Mouse (Mus musculus): ENCODE data around the gene Prr5l. TPM values are rescaled to one million over a fixed set of nuclear protein-coding genes. Genes with fewer than 3 reads are reported as not detected.

Gene Prr5l
- polyA plus RNA-seq, 1 experiment from 2014 or later, result 39.6 TPM

DNA sequence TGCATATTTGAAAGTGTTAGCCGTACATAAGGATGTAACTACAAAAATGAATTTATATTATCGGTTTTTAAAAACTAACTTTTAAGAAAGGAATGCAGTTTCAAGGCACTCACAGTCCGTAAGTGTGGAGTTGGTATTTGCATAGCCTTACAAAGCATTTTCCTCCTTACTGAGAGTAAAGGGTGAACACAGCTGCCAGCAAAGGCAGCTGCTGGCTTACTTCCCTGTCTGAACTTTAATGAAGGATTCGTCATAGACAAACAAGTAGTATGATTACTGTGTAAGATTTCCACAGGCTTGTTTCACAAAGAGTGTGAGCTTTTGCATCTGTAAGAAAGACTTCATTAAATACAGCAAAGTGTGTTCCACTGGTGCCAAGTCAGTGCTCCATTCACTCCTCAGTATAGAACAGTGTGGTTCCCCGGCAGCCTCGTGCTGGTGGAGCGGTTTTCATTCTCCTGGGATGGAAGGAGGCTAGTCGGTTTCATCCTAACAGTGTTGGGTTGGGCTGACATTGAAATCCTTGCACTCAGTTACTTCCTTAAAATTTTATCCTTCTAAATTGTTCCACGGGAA, 192.5 kb downstream of the Prr5l start:
- 92% methylated on average over 9 of the region's 9 CpGs for WGBS
- H3K4me3 ChIP-seq, result no peak overlapping the region
- H3K9me3 ChIP-seq, result no peaks in the 10 kb centered on the region
- no peaks in the 10 kb centered on the region for H3K4me1 ChIP-seq
- no peak overlapping the region for H3K9ac ChIP-seq
- no peak overlapping the region for H3K27ac ChIP-seq
- no peak for ATAC-seq (ENCODE audit: low FRiP score, low read depth)
- H3K36me3 ChIP-seq, result peaks cover 66% of the 10 kb centered on the region
- no peak overlapping the region for H3K4me2 ChIP-seq (replicated peaks)
- H3K27me3 ChIP-seq, result no peaks in the 10 kb centered on the region

DNA sequence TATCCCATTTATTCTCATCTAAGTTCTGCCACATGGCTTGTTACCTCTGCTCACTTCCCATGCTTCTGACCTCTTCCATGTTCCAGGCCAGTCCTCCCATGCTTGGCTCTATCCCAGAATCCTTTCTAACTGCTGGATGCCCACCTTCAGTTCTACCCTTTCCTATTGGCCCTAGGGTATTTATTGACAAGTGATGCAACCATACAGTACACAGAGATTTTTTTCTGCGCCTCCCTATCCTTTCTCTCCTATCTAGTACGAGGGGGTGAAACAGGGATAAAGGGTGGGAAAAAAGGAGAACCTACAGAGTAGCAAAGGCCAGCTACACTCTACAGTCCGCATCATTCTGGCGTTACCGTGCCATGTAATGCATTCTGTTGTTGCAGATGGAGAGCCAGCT, 194.8 kb downstream of the Prr5l start:
- Histone ChIP-seq H3K9ac (no peak overlapping the region), H3K27me3 (no peaks in the 10 kb centered on the region), H3K4me1 (no peaks in the 10 kb centered on the region), H3K36me3 (peaks cover 64% of the 10 kb centered on the region), H3K9me3 (no peaks in the 10 kb centered on the region), H3K27ac (no peak overlapping the region), H3K4me3 (no peak overlapping the region), H3K4me2 (replicated peaks) (no peak overlapping the region)
- ATAC-seq (ENCODE audit: low FRiP score, low read depth), result no peak
- WGBS, result 92% methylated on average over 5 of the region's 5 CpGs

DNA sequence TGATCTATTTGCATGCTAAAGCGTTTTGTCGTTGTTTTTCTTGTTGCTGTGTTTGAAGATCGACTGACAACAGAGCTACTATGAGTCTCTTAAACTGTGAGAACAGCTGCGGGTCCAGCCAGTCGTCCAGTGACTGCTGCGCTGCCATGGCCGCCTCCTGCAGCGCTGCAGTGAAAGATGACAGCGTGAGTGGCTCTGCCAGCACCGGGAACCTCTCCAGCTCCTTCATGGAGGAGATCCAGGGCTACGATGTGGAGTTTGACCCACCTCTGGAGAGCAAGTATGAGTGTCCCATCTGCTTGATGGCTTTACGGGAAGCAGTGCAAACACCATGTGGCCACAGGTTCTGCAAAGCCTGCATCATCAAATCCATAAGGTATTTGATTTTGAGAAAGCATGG, 198.4 kb downstream of the Prr5l start:
- no peak overlapping the region for H3K27ac ChIP-seq
- no peak overlapping the region for H3K4me2 ChIP-seq (replicated peaks)
- H3K36me3 ChIP-seq, result peaks cover 43% of the 10 kb centered on the region
- ATAC-seq (ENCODE audit: low FRiP score, low read depth), result no peak
- H3K4me3 ChIP-seq, result no peak overlapping the region
- H3K9me3 ChIP-seq, result no peaks in the 10 kb centered on the region
- WGBS, result 89% methylated on average over 12 of the region's 12 CpGs
- no peaks in the 10 kb centered on the region for H3K27me3 ChIP-seq
- peaks cover 7% of the 10 kb centered on the region for H3K4me1 ChIP-seq
- no peak overlapping the region for H3K9ac ChIP-seq

DNA sequence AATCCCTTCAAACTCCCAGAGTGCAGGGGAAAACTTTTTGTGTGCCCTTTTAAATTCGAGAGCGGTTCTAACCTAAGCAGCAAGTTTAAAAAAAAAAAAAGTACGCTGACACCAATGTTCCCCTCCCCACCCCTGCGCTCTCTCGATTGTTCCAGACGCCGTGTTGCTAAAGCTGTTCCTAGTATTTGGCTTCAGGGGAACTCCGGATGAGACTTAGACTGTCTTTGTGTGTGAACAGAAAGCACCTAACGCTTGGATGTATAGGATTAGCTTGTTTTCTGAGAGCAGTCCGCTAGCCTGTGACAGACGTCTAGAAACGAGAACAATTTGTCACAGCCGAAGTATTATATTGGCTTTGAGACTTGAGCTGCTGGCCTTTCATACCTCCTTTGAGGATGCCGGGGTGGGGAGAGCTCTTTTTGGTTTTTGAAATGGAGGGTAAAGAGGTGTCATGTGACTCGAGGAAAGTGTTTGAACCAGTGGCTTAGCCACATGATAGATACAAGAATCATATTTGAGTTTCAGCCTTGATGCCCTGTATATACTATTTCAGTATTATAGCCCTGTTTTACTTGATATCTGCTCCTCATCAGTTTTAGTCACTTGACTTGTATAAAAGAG, 203.6 kb downstream of the Prr5l start:
- H3K9me3 ChIP-seq, result no peaks in the 10 kb centered on the region
- H3K4me1 ChIP-seq, result peaks cover 11% of the 10 kb centered on the region
- H3K9ac ChIP-seq, result peak overlapping the region; percentile 94
- H3K36me3 ChIP-seq, result peaks cover under 1% of the 10 kb centered on the region; the same call in 1 of the 2 replicates
- H3K27me3 ChIP-seq, result peaks cover 7% of the 10 kb centered on the region
- no peak overlapping the region for H3K27ac ChIP-seq
- peak overlapping the region; percentile 99 for H3K4me3 ChIP-seq
- ATAC-seq (ENCODE audit: low FRiP score, low read depth), result no peak
- H3K4me2 ChIP-seq (replicated peaks), result peak overlapping the region; percentile 87
- 4% methylated on average over 15 of the region's 15 CpGs for WGBS

DNA sequence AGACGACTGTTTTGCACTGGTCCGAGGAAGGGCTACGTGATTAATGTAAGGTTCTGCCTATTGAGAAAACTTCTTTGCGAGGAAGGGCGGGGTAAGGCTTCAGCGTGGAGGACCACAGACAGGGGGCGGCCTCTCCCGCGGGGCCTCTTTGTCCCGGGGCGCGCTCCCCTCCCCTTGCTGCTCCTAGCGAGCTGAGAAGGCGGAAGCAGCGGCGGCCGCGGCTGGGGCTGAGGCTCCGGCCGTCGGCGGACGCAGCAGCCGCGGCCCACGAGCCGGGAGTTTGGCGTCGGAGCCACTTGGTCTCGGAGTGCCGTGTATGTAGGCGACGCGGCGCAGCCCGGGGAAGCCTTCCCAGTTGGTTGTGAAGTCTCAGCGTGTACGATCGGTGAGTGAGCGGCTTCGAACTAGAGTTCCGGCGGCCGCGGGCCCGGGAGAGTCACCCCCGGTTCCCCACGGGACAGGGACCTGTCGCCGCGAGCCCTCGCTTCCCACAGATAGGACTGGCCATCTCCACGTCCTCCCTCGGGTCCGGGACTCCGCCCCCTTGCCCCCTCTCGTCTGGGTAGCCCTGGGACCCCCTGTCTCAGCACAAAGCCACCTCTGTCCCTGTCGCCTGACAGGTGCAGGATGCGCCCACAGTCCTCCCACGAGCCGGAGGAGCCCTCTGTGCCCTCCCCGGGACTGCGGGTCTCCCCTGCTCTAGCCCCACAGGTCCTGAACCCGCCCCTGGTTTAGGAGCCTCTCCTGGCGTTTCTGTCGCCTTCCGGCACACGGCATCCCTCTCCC, 204.4 kb downstream of the Prr5l start, which contains the start of gene Traf6:
Gene Traf6, plus strand, starts transcription at position 194 of the 786 bp plus-strand sequence.
- Histone ChIP-seq H3K4me1 (peaks cover 11% of the 10 kb centered on the region), H3K36me3 (no peaks in the 10 kb centered on the region; the same call in 1 of the 2 replicates), H3K4me3 (peak within 1 kb of the TSS; percentile 99), H3K4me2 (replicated peaks) (peak within 1 kb of the TSS; percentile 87), H3K9me3 (no peaks in the 10 kb centered on the region), H3K9ac (peak within 1 kb of the TSS; percentile 94), H3K27ac (no peak within 1 kb of the TSS), H3K27me3 (peaks cover 7% of the 10 kb centered on the region)
- peak; percentile 91 for ATAC-seq (ENCODE audit: low FRiP score, low read depth)
- WGBS, result under 1% methylated on average over 68 of the region's 68 CpGs

DNA sequence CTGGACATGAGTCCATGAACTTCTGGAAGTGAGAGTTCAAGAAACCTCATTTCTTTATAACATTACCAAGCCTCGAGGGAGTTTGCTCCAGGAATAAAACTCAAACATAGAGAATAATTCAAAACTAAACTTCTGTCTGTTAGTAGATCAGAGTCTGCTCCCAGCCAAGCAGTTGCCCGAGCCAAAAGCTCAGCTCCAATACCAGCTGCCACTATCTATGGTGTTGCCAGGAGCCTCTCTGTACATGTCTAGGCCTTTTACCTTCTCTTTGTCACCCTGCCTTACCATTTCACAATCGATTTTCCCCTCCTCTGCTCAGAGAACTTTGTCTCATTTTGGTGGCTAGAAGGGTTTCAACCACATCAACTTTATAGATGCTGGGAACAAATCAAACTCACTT, 209.3 kb downstream of the Prr5l start:
- Histone ChIP-seq H3K27me3 (peaks cover 7% of the 10 kb centered on the region), H3K27ac (no peak overlapping the region)

DNA sequence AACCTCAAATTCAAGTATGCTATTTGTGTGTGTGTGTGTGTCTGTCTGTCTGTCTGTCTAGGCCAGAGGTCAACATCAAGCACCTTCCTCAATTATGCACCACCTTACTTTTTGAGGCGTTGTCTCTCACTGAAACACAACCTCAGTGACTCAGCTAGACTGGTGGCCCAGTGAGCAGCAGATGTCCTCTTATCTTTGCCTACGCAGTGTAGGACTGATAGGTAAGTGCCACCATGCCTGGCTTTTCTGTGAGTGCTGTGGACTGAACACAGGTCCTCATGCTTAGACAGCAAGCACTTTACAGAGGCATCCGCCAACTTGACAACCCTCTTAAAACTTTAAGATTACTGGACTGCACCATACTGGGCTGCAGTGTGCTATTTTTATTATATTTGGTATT, 214.1 kb downstream of the Prr5l start:
- H3K9me3 ChIP-seq, result no peaks in the 10 kb centered on the region
- no peak overlapping the region for H3K4me2 ChIP-seq (replicated peaks)
- H3K4me3 ChIP-seq, result no peak overlapping the region
- no peaks in the 10 kb centered on the region for H3K27me3 ChIP-seq
- WGBS, result 84% methylated on average over 3 of the region's 3 CpGs
- ATAC-seq (ENCODE audit: low FRiP score, low read depth), result no peak
- H3K27ac ChIP-seq, result no peak overlapping the region
- no peaks in the 10 kb centered on the region for H3K36me3 ChIP-seq
- no peak overlapping the region for H3K9ac ChIP-seq
- no peaks in the 10 kb centered on the region for H3K4me1 ChIP-seq

More for the DNA sequence above, 209.3 kb downstream of the Prr5l start:
- Histone ChIP-seq H3K9me3 (no peaks in the 10 kb centered on the region), H3K36me3 (no peaks in the 10 kb centered on the region), H3K9ac (no peak overlapping the region), H3K4me3 (no peak overlapping the region), H3K4me1 (no peaks in the 10 kb centered on the region), H3K4me2 (replicated peaks) (no peak overlapping the region)
- WGBS, result 76% methylated on average over 3 of the region's 3 CpGs
- ATAC-seq (ENCODE audit: low FRiP score, low read depth), result no peak

DNA sequence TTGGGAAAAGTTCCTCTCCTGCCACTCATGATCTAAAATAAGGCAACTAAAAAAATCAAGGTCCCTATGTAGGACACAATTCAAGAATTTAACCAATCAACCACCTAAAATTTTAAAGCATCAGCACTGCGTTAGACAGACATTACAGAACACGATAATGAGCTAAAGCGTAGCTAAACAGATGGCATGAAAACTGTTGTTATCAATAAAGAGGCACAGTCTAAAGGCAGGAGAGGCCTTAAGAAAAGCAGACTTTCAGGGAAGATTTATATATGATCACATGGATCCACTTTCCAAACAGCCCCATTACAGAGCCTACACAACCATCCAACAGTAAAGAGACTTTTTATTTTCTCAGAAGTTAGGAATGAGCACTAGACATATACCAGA, 217.1 kb downstream of the Prr5l start:
- no peaks in the 10 kb centered on the region for H3K4me1 ChIP-seq
- no peak overlapping the region for H3K9ac ChIP-seq
- no peak overlapping the region for H3K4me3 ChIP-seq
- no peak overlapping the region for H3K27ac ChIP-seq
- no peaks in the 10 kb centered on the region for H3K36me3 ChIP-seq
- 0 out of 2 replicates have a peak, but pooled peaks have one; percentile 15 for ATAC-seq (ENCODE audit: low FRiP score, low read depth)
- H3K9me3 ChIP-seq, result no peaks in the 10 kb centered on the region
- H3K4me2 ChIP-seq (replicated peaks), result no peak overlapping the region
- 79% methylated on average over 3 of the region's 3 CpGs for WGBS
- no peaks in the 10 kb centered on the region for H3K27me3 ChIP-seq

DNA sequence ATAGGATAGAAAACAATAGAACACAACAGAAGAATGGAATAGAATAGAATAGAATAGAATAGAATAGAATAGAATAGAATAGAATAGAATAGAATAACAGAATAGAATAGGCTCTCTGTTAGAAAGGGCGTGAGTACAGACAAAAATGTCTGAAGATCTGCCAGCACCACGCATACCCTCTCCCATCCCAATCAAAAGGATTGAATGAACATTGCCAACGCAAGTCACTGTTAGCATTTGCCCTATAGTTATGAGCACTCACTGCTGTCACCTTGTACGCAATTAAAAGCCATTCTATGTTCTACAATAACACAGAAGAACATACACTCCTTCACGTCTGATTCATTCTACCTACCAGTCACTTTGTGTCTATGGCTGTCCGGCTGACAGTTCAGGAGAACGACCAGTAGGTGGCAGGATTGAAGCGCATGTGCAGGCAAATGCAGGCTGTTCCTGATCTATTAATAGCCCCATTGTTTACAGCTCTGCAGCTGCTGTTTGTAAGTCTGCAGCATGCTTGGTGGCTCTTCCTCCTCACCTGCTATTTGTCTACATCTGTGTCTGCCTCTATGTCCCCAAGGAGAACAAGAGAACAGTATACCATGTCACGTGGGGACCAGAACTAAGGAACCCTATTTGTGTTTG, 217.6 kb downstream of the Prr5l start:
- Histone ChIP-seq H3K4me2 (replicated peaks) (no peak overlapping the region), H3K9ac (no peak overlapping the region), H3K27ac (no peak overlapping the region), H3K9me3 (no peaks in the 10 kb centered on the region), H3K4me3 (no peak overlapping the region), H3K4me1 (no peaks in the 10 kb centered on the region), H3K36me3 (no peaks in the 10 kb centered on the region), H3K27me3 (no peaks in the 10 kb centered on the region)
- peak; percentile 75 for ATAC-seq (ENCODE audit: low FRiP score, low read depth)
- 21% methylated on average over 9 of the region's 9 CpGs for WGBS

Other genes with a start within 250 kb of the Prr5l start
- 0.17 and 0.19 TPM in 2 replicates for gene Rag1, start 233.5 kb downstream of the Prr5l start, polyA plus RNA-seq (2015; fragmentation: Nextera tagmentation; extraction: Ambion mirVana)
- 61.4 and 63.0 TPM in 2 replicates for gene B230118H07Rik, start 233.5 kb downstream of the Prr5l start, polyA plus RNA-seq (2015; fragmentation: Nextera tagmentation; extraction: Ambion mirVana)
- gene Traf6, start 204.6 kb downstream of the Prr5l start, polyA plus RNA-seq (2015; fragmentation: Nextera tagmentation; extraction: Ambion mirVana), result 8.0 and 9.3 TPM in 2 replicates
- 62.6 and 66.2 TPM in 2 replicates for gene Commd9, start 3.2 kb upstream of the Prr5l start, polyA plus RNA-seq (2015; fragmentation: Nextera tagmentation; extraction: Ambion mirVana)